Mouse (Mus musculus): ENCODE data around the gene Camkv.

GRCm38 (mm10) chr9:107970311-107970710 lies 34.8 kb downstream of the Camkv start:
- TF ChIP-seq POLR2A (IDR thresholded peaks at IDR 0.05; ENCODE audit: extremely low read depth, insufficient read depth, low read length) (no peak), CTCF (IDR thresholded peaks at IDR 0.05; ENCODE audit: extremely low read depth, insufficient read depth, low read length) (no peak)
